Mouse (Mus musculus): ENCODE data around the gene Rasgef1b.

GRCm38 (mm10) chr5:99578692-99579091 is 150.2 kb downstream of the Rasgef1b start:
- TF ChIP-seq CTCF (conservative IDR thresholded peaks at IDR 0.05; ENCODE audit: insufficient read depth, insufficient read length, low read depth, low read length) (peak; percentile 88), POLR2A (IDR thresholded peaks at IDR 0.05; ENCODE audit: low read depth, low read length) (no peak)
